Mouse (Mus musculus) thymus, adult 2 months (tissue): ENCODE measurements around the gene Gm28048.

Source experiments
- CTCF ChIP-seq: fragments of 200-500 bp; IDR thresholded peaks from 2 replicates; pipeline ENCODE4 v1.5.1; 2012; ENCODE audit warnings: mild to moderate bottlenecking, control low read depth, low read length, moderate library complexity, borderline replicate concordance; ENCODE audit not compliant: control insufficient read depth, poor library complexity, insufficient read depth; ENCODE audit errors: extremely low read depth
- POLR2A ChIP-seq: fragments of 200-500 bp; IDR thresholded peaks from 2 replicates; pipeline ENCODE4 v1.6.1; 2012; ENCODE audit warnings: mild to moderate bottlenecking, low read length, control low read depth, moderate library complexity; ENCODE audit not compliant: control insufficient read depth, poor library complexity, insufficient read depth; ENCODE audit errors: extremely low read depth

- TF ChIP-seq CTCF = no peak
- no peak for TF ChIP-seq POLR2A
Measured at GRCm38 (mm10) chr11:22787833-22788232, 194.1 kb downstream of the Gm28048 start.
